ENCODE assay signal across 9 mouse cellular contexts in genomic region chrX:7919601-7920383, GRCm38 (mm10). TPM values are rescaled to one million over a fixed set of nuclear protein-coding genes. Genes with fewer than 3 reads are reported as not detected.
DNase-seq lines count a peak whose midpoint lies in the region; ATAC-seq lines count a peak whose summit lies in the region.
"Had no signal": no experiment of that assay in that cellular context is flagged by ENCODE, and none has a peak within 500 bp of the region (broad histone marks: within the 10 kb centered on the region; RNA-seq: fewer than 3 reads in every experiment).

TSS of gene Pcsk1n (plus strand) at chrX:7919822.

- peak; percentile 43; the same call in 1 of the 2 replicates for ATAC-seq in kidney, embryonic 15.5 days (replicated peaks; ENCODE audit: low FRiP score)

- no peaks in the 10 kb centered on the region for H3K36me3 ChIP-seq in kidney, embryonic 15.5 days

- peaks cover 6% of the 10 kb centered on the region; the same call in 1 of the 2 replicates for H3K4me1 ChIP-seq in kidney, embryonic 15.5 days

- intact Hi-C loops in left cerebral cortex, postnatal 10 days (cut with DNase I) = loop anchor here (5.0 kb wide), 1 partner anchor 98 kb away; the partner anchor contains the start of gene Glod5

- H3K9me3 ChIP-seq in kidney, embryonic 15.5 days (replicated peaks) = no peaks in the 10 kb centered on the region

- H3K27me3 ChIP-seq in kidney, embryonic 15.5 days = peaks cover 65% of the 10 kb centered on the region
- H3K27me3 ChIP-seq: CH12.LX had no signal

- H3K4me2 ChIP-seq in kidney, embryonic 15.5 days = peak within 1 kb of the TSS; percentile 48

- no peak for DNase-seq in kidney, adult 11 months
- peak; percentile 75 for DNase-seq in cerebellum, adult 9-11 months
- DNase-seq in frontal cortex, postnatal 25 days (ENCODE audit: low spot score in 2 of 2) = peak; percentile 9 to 26
- DNase-seq in left cerebral cortex, postnatal 10 days (ENCODE audit: extremely low spot score in 1 of 2, low spot score in 2 of 2) = peak; percentile 31 to 66
- DNase-seq in retina, embryonic 14.5 days (ENCODE audit: low spot score) = peak; percentile 79
- no peak for DNase-seq in lung, adult 18-20 months
- DNase-seq in spleen, postnatal 10 days (ENCODE audit: low spot score in 2 of 2) = no peak

- H3K9ac ChIP-seq in kidney, embryonic 15.5 days = no peak within 1 kb of the TSS

- 18% methylated on average over 31 of the region's 40 CpGs for WGBS in kidney, embryonic 15.5 days

- H3K4me3 ChIP-seq in kidney, embryonic 15.5 days (replicated peaks) = peak within 1 kb of the TSS; percentile 21; the same call in 1 of the 2 replicates

- H3K27ac ChIP-seq in kidney, embryonic 15.5 days = no peak within 1 kb of the TSS

RNA-seq across cellular contexts. Expression of gene Pcsk1n, which starts in this region (rescaled TPM):
- 1.7 and 7.7 TPM in 2 replicates for polyA plus RNA-seq in kidney, embryonic 15.5 days (2015; fragmentation: Nextera tagmentation; extraction: Ambion mirVana)
- total RNA-seq in left cerebral cortex, postnatal 10 days (2021) = 100 to 1,000 TPM; 287 to 317 TPM
- total RNA-seq: CH12.LX had no signal

Comparison
In these comparisons a context has a peak if more than half of its experiments do, and no peak if none do; other contexts are left out.
1. DNase-seq: peak in cerebellum, adult 9-11 months (single experiment), frontal cortex, postnatal 25 days (2 of 2), left cerebral cortex, postnatal 10 days (2 of 2) and retina, embryonic 14.5 days (single experiment); none in kidney, adult 11 months (single experiment), lung, adult 18-20 months (0 of 2) and spleen, postnatal 10 days (0 of 2).